Mouse (Mus musculus) lung, embryonic 14.5 days (tissue): Measurements from ENCODE around the gene Phactr2. TPM values are rescaled to one million over a fixed set of nuclear protein-coding genes. Genes with fewer than 3 reads are reported as not detected.

Source experiments
- ATAC-seq: fragments of 200-750 bp; cut with Nextera tagmentation; 2 replicates; pipeline ENCODE4 v1.8.0; 2017; ENCODE audit warnings: mild to moderate bottlenecking, moderate TSS enrichment, moderate library complexity; ENCODE audit not compliant: insufficient read depth
- DNase-seq: peaks from one replicate; pipeline ENCODE4 v3.0.0-alpha.2; 2015
- H3K27ac ChIP-seq: fragments of 300-500 bp; sonication (generic); 2 replicates; pipeline ENCODE4 v1.5.1; 2014; ENCODE audit warnings: low read depth, mild to moderate bottlenecking, moderate library complexity
- H3K27me3 ChIP-seq: fragments of 300-500 bp; sonication (generic); 2 replicates; pipeline ENCODE4 v1.6.1; 2014; ENCODE audit warnings: low read length, control low read depth; ENCODE audit not compliant: insufficient read depth
- H3K36me3 ChIP-seq: fragments of 300-500 bp; sonication (generic); 2 replicates; pipeline ENCODE4 v1.6.1; 2014; ENCODE audit warnings: control low read depth; ENCODE audit not compliant: insufficient read depth
- H3K4me1 ChIP-seq: fragments of 300-500 bp; sonication (generic); 2 replicates; pipeline ENCODE4 v1.6.1; 2014; ENCODE audit warnings: antibody characterized with exemption, control low read depth; ENCODE audit not compliant: insufficient read depth
- H3K4me2 ChIP-seq: fragments of 300-500 bp; sonication (generic); 2 replicates; pipeline ENCODE4 v1.6.1; 2014; ENCODE audit warnings: mild to moderate bottlenecking
- H3K4me3 ChIP-seq: fragments of 300-500 bp; sonication (generic); 2 replicates; pipeline ENCODE4 v1.5.1; 2014; ENCODE audit warnings: low read depth, low read length
- H3K9ac ChIP-seq: fragments of 300-500 bp; sonication (generic); 2 replicates; pipeline ENCODE4 v1.6.1; 2014
- H3K9me3 ChIP-seq: fragments of 300-500 bp; sonication (generic); 2 replicates; pipeline ENCODE4 v1.6.1; 2016; ENCODE audit warnings: low read depth, low read length, control low read depth
- CTCF ChIP-seq: IDR thresholded peaks from 2 replicates; pipeline ENCODE4 v1.5.1; 2016; ENCODE audit warnings: antibody characterized with exemption, low read depth
- WGBS: fragments of 180-500 bp; shearing (Covaris S2); extraction: QIAGEN DNeasy Blood & Tissue Kit; methylation state at CpG from one replicate; pipeline ENCODE4 v1.1.7; 2014; 5-methylcytosine and 5-hydroxymethylcytosine counted together
- polyA plus RNA-seq: library from polyadenylated mRNA; unstranded; fragments of >200 nt; fragmentation: Nextera tagmentation; extraction: Ambion mirVana; gene quantifications from 2 replicates; pipeline ENCODE4 v1.2.1, GENCODE M21; 2014

The Phactr2 gene
- polyA plus RNA-seq, 1 experiment from 2014 or later, result 40.7 TPM

- DNase-seq, result peak; percentile 20
- Histone ChIP-seq H3K27me3 (no peaks in the 10 kb centered on the region), H3K4me1 (no peaks in the 10 kb centered on the region), H3K27ac (no peak overlapping the region), H3K4me3 (no peak overlapping the region), H3K36me3 (0 out of 2 replicates have a peak, but pooled peaks cover 4% of the 10 kb centered on the region), H3K9me3 (no peaks in the 10 kb centered on the region), H3K9ac (no peak overlapping the region), H3K4me2 (no peak overlapping the region)
- WGBS, result 75% methylated on average over 6 of the region's 6 CpGs
- no peak for ATAC-seq
- TF ChIP-seq CTCF, result no peak
Observed at GRCm38 (mm10) chr10:13275152-13275551, 199.1 kb downstream of the Phactr2 start.

- no peak for TF ChIP-seq CTCF
- H3K27ac ChIP-seq, result no peak overlapping the region
- H3K9me3 ChIP-seq, result no peaks in the 10 kb centered on the region
- H3K9ac ChIP-seq, result no peak overlapping the region
- ATAC-seq (no peak), DNase-seq (no peak)
- 0 out of 2 replicates have a peak, but pooled peaks cover 4% of the 10 kb centered on the region for H3K36me3 ChIP-seq
- 78% methylated on average over 4 of the region's 4 CpGs for WGBS
- no peak overlapping the region for H3K4me3 ChIP-seq
- H3K27me3 ChIP-seq, result no peaks in the 10 kb centered on the region
- H3K4me1 ChIP-seq, result no peaks in the 10 kb centered on the region
- H3K4me2 ChIP-seq, result no peak overlapping the region
Observed at GRCm38 (mm10) chr10:13274699-13275098, 199.5 kb downstream of the Phactr2 start.

- no peak overlapping the region for H3K27ac ChIP-seq
- 91% methylated on average over 1 of the region's 1 CpGs for WGBS
- DNase-seq, result no peak
Observed at GRCm38 (mm10) chr10:13273756-13274155, 200.5 kb downstream of the Phactr2 start.

GRCm38 (mm10) chr10:13271716-13272115, 202.5 kb downstream of the Phactr2 start:
- no peak overlapping the region for H3K27ac ChIP-seq
- no peaks in the 10 kb centered on the region for H3K9me3 ChIP-seq
- H3K4me1 ChIP-seq, result no peaks in the 10 kb centered on the region
- ATAC-seq, result no peak
- whole genome bisulfite sequencing, result 74% methylated on average over 8 of the region's 8 CpGs
- no peak overlapping the region for H3K4me3 ChIP-seq
- no peaks in the 10 kb centered on the region for H3K27me3 ChIP-seq
- TF ChIP-seq CTCF, result no peak
- no peak overlapping the region for H3K9ac ChIP-seq
- 0 out of 2 replicates have a peak, but pooled peaks cover 2% of the 10 kb centered on the region for H3K36me3 ChIP-seq
- H3K4me2 ChIP-seq, result no peak overlapping the region
- DNase-seq, result no peak

More at GRCm38 (mm10) chr10:13273756-13274155, 200.5 kb downstream of the Phactr2 start:
- Histone ChIP-seq H3K36me3 (0 out of 2 replicates have a peak, but pooled peaks cover 5% of the 10 kb centered on the region), H3K4me3 (no peak overlapping the region), H3K9me3 (no peaks in the 10 kb centered on the region), H3K4me1 (no peaks in the 10 kb centered on the region), H3K4me2 (no peak overlapping the region), H3K27me3 (no peaks in the 10 kb centered on the region), H3K9ac (no peak overlapping the region)
- ATAC-seq, result no peak
- TF ChIP-seq CTCF, result no peak

- Histone ChIP-seq H3K9ac (no peak overlapping the region), H3K36me3 (0 out of 2 replicates have a peak, but pooled peaks cover 2% of the 10 kb centered on the region), H3K9me3 (no peaks in the 10 kb centered on the region), H3K4me1 (no peaks in the 10 kb centered on the region), H3K4me3 (no peak overlapping the region), H3K27me3 (no peaks in the 10 kb centered on the region), H3K27ac (no peak overlapping the region), H3K4me2 (no peak overlapping the region)
- ATAC-seq (no peak), DNase-seq (no peak)
- 67% methylated on average over 7 of the region's 7 CpGs for WGBS
- no peak for TF ChIP-seq CTCF
Observed at GRCm38 (mm10) chr10:13271099-13271498, 203.1 kb downstream of the Phactr2 start.

- 63% methylated on average over 7 of the region's 7 CpGs for WGBS
- Histone ChIP-seq H3K4me3 (no peak overlapping the region), H3K9ac (no peak overlapping the region), H3K9me3 (no peaks in the 10 kb centered on the region), H3K4me1 (no peaks in the 10 kb centered on the region), H3K27ac (no peak overlapping the region), H3K27me3 (no peaks in the 10 kb centered on the region), H3K36me3 (0 out of 2 replicates have a peak, but pooled peaks cover 2% of the 10 kb centered on the region), H3K4me2 (no peak overlapping the region)
- TF ChIP-seq CTCF, result no peak
- DNase-seq, result no peak
- ATAC-seq, result no peak
Observed at GRCm38 (mm10) chr10:13270270-13270669, 203.9 kb downstream of the Phactr2 start.

GRCm38 (mm10) chr10:13259251-13259650, 215.0 kb downstream of the Phactr2 start:
- H3K27ac ChIP-seq, result no peak overlapping the region
- no peak overlapping the region for H3K9ac ChIP-seq
- peaks cover 4% of the 10 kb centered on the region; the same call in 1 of the 2 replicates for H3K36me3 ChIP-seq
- H3K4me2 ChIP-seq, result no peak overlapping the region
- WGBS, result 79% methylated on average over 3 of the region's 3 CpGs
- no peak overlapping the region for H3K4me3 ChIP-seq
- no peaks in the 10 kb centered on the region for H3K9me3 ChIP-seq
- no peak for TF ChIP-seq CTCF
- no peaks in the 10 kb centered on the region for H3K27me3 ChIP-seq
- no peaks in the 10 kb centered on the region for H3K4me1 ChIP-seq
- DNase-seq, result no peak
- ATAC-seq, result no peak
